Mouse (Mus musculus) CD4-positive, CD25-positive, alpha-beta regulatory T cell, adult 4 months (primary cell): ENCODE measurements around the gene Nav2. TPM values are rescaled to one million over a fixed set of nuclear protein-coding genes. Genes with fewer than 3 reads are reported as not detected.

ENCODE experiments used
- ATAC-seq: one replicate; pipeline ENCODE4 v1.8.0; 2017
- polyA plus RNA-seq, 2 experiments: library from polyadenylated mRNA; unstranded; fragments of 100-300 nt; shearing (Covaris generic); gene quantifications; one replicate each; pipeline ENCODE4 v1.2.1; 2017

Gene Nav2
- polyA plus RNA-seq, 2 experiments from 2014 or later, result 30.6 to 45.1 TPM

DNA sequence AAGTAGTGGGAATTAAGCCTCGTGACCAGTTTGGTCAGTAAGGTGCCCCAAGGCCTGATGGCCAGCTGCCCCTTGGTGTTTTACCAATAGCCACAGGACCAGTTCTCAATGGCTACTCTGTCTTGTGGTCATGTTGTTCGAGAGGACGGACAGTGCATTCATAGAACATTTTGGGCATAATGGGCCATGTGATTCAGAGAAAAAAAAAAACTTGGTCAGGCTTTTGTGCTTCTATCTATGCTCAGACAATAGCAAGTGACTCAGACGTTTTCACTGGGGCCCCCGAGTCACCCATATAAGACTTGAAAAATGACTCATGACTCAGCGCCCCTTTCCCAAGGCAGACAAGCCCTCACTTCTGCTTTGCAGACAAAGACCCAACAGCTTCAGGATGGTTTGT is 344.4 kb downstream of the Nav2 start:
- ATAC-seq, result no peak

DNA sequence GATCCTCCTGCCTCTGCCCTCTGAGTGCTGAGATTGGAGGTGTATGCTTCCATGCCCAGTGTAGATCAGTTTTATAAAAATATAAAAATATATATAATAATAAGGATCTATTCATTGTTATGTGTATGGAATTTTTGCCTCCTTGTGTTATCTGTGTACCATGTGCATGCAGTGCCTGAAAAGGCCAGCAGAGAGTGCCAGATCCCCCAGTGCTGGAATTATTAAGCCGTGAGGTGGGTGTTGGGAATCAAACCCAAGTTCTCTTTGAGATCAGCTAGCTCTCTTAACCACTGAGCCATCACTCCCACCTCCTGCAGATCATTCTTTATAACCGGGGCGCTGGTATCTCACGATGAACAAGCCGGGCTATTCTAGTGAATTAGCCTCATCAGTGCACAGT is 346.5 kb downstream of the Nav2 start:
- ATAC-seq, result no peak

DNA sequence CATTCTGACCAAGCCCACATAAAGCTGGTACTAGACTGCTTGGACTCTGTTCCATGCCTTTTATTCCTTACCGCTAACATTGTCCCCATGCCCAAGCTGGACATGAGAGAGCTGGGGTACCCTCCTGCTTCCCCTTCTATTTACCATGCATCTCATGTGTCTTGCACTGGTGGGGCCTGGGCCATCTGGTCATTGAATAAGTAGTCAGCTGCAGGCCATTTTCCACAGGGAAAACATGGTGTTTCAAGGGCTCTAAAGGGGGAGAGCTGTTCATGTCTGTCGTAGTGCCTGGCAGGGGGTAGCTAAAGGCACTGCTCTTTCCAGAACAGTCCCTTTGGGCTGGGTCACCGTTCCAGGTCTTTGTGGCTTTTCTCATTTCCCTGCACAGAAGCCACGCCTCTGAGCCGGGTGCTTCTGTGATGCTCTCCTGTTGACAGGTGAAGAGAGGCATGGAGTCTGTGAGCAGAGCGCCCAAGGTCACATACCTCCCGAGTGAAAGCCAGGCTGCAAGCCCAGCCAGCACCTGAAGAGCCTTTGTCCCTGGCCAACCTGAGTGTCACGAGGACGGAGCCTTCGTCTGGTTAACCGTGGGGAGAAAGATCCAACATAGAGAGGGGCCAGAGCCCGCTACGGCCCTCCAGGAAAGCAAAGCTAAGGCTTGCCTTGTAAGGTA is 348.9 kb downstream of the Nav2 start:
- no peak for ATAC-seq

DNA sequence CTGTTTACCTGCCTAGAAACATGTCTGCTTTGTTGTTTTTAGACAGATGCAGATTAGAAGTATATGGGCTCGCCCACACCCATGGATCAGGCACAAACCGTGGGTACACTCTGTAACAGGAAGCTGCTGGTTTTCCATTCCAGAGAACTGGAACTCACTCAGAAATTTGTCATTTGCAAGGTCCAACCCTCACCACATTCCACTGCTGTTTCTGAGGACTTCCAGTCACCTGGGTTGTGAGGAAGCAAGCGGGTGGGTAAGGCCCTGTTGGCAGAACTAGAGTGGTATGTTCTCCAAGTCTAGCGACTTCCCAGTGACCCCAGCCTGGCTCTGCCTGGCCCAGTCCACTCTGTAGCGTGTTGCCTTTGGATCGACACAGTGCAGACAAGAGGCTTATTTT is 349.6 kb downstream of the Nav2 start:
- no peak for ATAC-seq

DNA sequence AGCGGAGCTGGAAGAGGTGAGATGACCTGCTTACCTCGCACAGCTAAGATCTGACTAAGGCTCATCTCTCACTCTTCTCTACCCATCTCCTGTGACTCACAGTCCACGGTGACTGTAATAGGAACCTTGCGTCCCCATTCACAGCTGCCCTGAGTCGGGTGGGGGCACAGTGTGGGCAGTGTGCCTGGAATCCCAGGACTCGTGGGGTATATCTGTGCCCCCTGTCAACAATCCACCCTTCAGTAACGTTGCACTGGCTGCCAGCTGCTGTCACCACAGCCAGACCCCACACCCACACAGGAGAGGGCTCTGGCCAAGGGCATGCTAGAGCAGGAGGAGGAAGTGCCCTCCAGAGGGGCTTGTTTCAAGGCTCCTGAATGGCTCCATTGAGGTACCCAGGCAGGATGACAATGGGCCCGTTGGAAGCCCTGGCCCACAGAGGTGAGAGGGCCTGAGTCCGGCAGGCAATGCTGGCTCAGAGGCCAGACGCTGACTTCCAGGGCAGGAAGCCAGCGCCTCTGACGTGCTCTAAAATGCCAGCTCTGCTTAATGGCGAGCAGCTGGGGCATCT is 353.5 kb downstream of the Nav2 start:
- no peak for ATAC-seq

DNA sequence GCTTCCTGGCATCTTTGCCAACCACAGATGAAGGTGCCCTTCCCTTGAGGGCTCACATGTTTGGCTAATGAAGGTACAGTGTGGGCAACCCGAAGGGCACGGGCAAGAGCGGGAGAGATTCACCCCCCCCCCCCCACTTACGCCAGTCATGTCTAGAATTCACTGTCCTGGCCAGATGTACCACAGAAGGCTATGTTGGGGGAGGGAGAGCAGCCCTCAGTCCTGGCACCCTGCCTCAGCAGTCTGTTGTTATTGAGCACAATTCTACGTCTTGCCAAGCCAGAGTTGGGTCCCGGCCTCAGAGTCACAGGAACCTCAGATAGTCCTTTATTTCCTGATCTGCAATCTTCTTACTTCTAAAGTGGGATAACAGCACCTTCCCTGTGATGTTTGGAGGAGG is 357.9 kb downstream of the Nav2 start:
- ATAC-seq, result no peak

DNA sequence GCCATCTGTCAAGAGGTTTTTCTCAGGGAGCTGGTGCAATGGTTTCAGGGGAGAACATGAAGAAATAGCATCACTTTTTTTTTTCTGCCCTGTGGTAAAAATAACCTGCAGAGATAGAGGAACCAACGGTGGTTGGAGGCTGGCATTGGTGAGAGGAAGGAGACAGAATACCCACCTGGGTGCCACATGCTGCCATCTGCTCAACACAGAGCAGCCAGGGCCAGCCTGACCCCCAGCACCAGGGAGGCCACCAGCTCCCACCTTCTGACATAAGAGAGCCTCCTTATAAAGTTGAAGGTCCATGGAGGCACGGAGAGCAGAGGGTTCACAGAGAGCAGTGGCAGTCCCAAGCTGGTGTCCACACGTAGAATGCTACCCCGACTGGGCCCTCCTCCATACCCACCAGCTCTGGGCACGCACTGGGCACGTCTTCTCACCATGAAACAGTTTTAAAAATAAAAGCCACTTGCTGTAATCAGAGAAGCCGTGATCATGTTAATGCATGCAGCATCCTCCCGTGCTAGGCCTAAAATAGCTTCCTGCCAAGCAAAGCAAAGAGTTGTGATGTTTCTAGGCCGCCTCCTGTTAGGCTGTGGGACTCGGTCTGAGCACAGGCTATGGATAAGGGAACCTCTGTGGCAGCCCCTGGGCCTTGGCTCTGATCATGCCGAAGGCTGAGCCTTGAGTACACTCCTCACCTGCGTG is 359.3 kb downstream of the Nav2 start:
- ATAC-seq, result no peak

DNA sequence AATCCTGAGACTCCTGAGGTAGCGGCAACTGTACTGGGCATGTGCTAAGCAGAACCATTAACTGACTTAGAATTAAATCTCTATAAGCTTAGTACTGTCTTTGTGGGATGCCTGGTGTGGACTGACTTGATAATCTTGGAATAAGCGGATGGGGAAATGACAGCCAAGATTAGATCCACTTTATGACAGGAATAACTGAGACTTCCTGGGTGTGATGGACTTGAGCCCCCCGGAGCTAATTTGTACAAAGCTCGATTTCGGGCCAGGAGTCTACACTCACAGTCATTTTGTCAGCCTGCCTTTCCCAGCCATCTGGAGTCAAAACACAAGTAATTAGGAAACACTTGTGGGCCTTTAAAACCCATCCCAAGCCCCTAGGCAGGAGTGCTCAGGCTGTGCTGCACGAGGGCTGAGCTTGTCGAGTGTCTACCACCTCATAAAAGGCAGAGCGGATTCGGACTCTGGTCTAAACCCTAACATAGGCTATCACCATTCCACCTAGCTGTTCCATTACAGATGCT is 359.9 kb downstream of the Nav2 start:
- no peak for ATAC-seq

DNA sequence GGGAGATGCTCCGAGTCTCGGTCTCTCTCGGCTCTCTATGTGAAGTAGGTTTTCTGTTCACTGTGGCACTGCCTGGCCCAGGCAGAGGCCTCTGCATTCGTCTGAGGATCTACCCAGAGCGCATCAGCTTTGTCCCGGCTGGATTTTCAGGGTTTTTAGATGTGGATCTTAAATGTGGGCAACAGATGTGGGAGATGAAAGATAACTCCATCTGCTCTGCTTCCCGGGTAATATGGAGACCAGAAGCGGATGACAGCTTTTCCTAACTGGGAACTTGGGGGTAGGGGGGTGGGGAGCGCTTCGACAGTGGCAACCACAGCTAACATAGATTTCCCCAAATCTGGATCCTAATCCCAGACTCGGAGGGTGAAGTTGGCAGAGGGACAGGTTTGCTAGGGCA is 362.3 kb downstream of the Nav2 start:
- ATAC-seq, result no peak

DNA sequence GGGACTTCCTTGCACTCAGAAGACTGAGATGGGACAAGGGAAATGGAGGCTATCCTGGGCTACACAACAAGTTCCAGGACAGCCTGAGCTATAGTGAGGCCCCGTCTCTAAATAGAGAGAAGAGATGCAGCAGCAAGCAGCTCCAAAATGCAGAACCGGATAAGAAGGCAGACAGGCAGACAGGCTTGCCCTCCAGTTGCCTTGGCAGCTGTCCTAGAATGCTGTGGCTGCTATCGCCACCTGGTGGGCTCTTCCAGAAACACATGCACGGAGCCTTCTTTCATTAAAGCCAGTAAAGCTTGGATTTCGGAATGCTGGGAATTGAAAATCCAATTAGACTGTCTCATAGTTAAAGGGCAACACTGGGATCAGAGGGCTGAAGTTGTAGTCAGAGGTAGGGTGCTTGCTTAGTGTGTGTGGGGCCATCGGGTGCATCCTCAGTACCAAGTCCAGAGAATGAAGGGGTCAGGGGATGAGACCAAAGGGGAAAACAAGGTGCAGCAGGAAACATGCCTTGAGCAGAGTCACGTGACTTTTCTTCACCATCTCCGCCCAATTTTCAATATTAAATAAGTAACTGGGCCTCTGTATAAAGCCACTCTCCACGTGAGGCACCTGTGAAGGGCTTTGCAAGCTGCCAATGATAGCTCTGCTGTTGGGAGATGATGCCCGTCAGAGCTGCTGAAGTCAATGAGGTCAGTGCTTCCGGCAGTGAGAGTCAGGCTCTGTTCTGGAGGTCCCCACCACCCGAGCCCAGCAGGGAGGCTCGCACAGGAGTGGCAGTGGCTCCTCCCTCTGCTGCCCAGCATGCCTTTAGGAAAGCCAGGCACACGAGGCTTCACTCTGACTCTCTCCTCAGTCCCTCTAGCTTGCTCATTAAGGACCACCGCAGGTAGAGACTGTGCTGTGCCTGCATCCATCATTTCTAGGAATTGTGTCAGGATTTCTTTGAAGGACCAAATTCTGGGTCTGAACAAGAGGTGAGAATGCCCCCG is 364.2 kb downstream of the Nav2 start:
- ATAC-seq, result peak; percentile 62

DNA sequence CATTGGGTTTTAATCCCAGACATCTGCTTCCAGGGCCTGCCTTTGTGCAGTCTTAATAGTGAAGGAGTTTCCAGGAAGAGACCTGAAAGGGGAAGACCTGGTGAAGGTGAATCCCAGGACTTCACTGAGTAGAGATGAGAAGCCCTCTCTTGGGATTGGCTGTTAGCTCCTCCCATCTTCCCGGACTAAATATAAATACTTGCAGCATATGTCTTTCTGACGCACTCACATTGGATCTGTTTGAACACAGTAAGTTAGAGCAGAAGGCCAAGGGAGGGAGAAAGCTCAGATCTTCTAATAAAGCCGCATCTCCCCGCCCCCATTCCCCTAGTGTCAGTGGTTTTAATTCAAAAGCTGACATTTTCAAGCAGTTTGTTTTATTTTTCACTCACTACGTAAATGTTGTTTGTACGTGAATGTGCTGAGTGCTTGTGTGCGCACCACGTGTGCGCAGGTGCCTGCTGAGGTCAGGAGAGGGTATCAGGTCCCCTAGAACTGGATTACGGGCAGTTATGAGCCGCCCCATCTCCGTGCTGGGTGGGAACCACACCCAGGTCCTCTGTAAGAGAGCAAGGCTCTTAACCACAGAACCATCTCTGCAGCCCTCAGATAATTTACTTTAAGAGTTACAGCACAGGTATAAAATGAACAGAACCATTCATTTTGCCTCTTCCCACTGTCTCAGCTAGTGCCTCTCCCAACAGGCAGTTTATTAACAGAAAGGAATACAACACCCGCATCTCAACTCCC is 365.6 kb downstream of the Nav2 start:
- ATAC-seq, result no peak

DNA sequence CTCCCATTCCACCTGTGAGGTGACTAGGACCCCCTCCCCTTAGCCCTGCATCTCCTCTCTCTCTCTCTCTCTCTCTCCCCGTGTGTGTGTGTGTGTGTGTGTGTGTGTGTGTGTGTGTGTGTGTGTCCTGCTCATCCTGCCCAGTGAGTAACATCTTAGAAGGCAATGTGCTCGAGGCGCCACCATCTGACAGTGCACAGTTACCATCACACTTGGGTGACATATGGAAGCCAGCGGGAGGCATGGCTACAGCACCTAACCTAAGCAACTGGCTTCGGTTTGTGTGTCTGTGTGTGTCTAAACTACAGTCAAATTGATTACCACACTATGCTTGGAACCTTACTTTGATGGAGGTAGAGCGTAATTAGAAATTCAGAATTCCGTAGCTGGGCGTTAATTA is 366.2 kb downstream of the Nav2 start:
- ATAC-seq, result no peak

DNA sequence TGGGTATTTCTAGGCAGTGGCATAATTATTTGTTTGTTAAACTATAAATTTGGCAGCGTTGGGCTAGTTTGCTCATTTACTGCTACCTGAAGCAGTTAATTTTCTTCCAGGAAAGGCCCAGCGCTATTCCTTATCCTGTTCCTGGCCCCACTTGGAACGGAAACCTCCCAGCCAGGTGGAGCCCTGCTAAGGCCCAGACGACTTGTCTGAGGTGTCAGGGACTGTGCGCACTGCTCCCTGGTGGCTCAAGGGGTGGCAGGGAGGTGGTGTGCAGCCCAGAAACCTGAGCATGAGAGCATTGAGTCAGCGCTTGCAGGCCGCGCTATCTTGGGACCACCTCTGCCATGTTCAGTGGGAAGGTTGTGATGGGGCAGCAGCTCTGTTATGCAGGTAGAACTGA is 367.6 kb downstream of the Nav2 start:
- no peak for ATAC-seq

DNA sequence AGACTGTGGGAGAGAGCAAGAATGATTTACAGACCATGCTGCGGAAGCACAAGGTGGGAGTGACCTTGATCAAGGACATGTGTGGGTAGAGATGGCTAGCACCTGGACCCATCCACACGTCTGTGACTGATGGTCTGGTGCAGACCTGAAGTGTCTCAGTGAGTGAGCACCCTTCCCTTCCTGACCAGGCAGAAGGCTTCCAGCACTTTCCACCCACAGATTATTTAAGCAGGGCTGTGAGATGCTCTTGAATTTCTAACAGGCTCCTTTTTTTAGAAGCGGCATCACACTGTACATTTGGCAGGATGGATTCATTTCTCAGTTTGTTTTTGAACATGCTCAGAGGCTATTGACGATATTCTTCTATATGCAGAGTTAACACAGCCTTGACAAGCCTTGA is 369.2 kb downstream of the Nav2 start:
- ATAC-seq, result no peak

DNA sequence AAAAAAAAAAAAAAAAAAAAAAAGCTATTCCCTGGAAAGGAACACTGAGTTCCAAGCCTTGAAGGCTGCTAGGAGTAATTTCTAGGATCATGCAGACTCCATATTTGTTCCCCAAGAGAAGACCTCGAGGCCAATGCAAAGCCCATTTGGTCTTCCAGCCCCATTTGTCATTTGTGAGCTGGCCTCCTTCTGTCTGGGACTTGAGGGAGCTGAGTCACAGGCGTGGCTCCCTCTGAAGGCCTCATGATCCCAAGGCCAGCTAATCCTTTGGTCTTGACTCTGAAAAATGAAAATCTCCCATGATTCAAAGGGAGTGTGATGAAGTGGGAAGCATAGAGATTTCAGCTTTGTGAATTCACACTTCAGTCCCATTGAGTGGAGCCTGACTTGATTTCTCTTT is 370.0 kb downstream of the Nav2 start:
- no peak for ATAC-seq

DNA sequence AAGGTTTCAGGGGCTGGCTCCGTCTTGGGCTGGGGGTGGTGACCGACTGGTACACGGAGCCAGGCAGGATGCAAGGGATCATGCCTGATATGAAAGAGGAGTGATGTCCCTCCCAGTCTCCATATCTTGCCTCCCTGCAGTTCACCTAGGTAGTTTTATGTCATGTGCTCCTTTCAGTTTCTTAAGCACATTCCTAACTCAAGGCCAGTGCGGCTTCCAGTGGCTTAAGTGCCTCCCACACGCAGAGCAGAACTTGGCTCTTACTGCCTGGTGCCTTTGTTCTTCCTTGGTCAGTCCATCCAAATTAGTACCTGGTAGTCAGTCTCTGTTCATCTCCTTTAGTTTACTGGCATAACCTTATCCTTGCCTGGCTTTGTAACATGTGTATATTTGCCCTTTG is 371.9 kb downstream of the Nav2 start:
- no peak for ATAC-seq

DNA sequence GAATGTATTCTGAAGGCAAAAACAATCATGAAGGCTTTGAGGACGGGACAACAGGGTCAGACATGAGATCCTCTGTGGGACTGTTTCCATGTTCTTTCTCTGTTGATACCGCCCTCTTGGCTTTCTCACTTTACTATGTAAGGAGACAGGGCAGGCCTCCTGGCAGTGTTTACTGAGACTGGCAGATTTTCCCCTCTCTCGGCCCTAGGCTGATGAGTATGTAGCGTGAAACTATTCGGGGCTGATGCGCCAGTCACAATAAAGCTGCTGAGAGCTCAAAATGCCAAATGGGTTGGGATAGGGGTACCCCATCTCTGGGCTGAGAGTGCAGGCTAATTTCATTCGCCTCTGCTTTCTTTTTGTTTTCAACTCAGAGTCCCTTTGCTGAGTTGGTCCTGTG is 373.9 kb downstream of the Nav2 start:
- no peak for ATAC-seq

DNA sequence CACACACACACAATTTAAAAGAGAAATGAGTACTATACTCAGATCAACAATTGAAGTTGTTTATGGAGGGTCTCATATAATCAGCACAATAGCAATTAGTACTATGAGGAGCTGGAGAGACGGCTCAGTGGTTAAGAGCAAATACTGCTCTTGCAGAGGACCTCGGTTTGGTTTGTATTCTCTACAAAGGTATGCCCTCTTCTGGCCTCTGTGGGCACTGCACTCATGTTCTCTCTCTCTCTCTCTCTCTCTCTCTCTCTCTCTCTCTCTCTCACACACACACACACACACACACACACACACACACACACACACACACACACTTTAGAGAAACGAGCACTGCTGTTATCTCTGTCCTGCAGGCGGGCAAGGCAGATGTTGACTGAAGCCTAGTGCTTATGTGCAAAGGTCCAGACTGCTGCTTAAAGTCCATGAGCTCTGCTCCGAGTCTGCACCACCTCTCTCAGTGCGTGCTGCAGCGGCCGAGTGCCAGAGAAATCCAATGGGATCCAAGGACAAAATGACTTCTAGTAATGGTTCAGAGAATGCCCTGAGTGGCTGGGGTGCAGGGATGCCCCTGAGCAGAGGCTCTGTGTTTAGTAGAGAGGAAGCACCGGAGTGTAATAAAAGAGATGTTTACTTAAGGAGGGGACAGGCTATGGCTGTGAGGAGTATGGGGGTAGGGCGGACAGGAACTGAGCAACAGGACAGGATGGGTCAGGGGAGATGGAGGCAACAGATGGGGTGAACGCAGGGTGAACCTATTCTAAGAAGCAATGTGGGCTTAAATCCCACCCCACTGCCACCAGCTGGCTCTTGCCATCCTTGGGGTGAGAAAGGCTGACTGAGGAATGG is 375.2 kb downstream of the Nav2 start:
- no peak for ATAC-seq

DNA sequence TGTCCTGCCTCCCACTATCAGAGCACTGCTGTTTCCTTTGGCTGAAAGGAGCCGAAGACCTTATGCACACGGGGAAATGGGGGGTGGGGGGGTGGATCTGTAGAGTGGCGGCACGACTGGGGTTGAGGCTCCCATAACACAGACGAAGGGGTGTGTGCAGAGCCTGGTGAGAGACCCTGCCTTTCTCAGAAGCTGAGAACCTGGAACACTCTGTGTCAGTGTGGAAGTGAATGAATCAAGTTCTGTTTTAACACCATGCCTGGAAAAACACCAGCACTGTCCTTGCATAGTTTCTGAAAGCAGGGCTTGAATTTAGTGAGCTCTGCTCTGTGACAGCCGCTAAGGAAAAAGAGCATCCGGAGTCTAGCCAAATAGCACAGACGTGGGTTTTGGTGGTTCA is 379.7 kb downstream of the Nav2 start:
- no peak for ATAC-seq

DNA sequence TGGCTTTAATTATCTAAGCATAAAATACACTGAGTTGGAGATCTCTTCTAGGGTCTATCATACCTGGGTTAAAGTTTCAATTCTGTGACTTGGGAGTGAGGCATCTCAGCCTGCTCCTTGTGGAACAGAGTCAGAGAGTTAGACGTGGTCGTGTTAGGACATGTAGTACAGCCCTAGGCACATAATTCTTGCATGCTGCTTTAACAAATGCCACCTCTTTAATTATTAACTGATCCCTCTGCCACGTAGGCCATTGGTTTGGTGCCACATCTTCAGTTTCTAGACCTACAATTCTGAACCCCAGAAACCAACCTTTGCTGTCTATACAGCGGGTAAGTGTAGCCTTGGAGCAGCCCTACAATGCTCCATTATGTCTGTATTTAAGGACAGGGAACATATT is 381.8 kb downstream of the Nav2 start:
- no peak for ATAC-seq
